Mouse (Mus musculus): ENCODE measurements around the gene Wdcp. TPM values are rescaled to one million over a fixed set of nuclear protein-coding genes. Genes with fewer than 3 reads are reported as not detected.

Wdcp gene
- total RNA-seq, 2 experiments from 2014 or later: 9.5 to 11.4 TPM

Other genes with a start within 250 kb of the Wdcp start
- under 1 TPM; 0.15 to 0.76 TPM for gene Fam228a, start 104.9 kb upstream of the Wdcp start, total RNA-seq (2021)
- gene Pfn4, start 74.3 kb upstream of the Wdcp start, total RNA-seq (2021): 1 to 10 TPM; 2.5 to 3.9 TPM
- gene Fam228b, start 74.0 kb upstream of the Wdcp start, total RNA-seq (2021): 10 to 100 TPM in 1 of 2 experiments, 1 to 10 TPM in 1; 8.6 to 17.3 TPM
- 100 to 1,000 TPM in 1 of 2 experiments, 10 to 100 TPM in 1; 87.9 to 101 TPM for gene Sf3b6, start 25.8 kb upstream of the Wdcp start, total RNA-seq (2021)
- gene Fkbp1b, start 1.7 kb upstream of the Wdcp start, total RNA-seq (2021): 10 to 100 TPM; 10.6 to 19.8 TPM
- 1 to 10 TPM; 2.3 to 4.6 TPM for gene Mfsd2b, start 31.1 kb downstream of the Wdcp start, total RNA-seq (2021)
- 10 to 100 TPM; 31.8 to 32.7 TPM for gene Ubxn2a, start 64.4 kb downstream of the Wdcp start, total RNA-seq (2021)
- 10 to 100 TPM; 27.3 to 34.4 TPM for gene Atad2b, start 74.0 kb downstream of the Wdcp start, total RNA-seq (2021)